Mouse (Mus musculus) stomach, postnatal 0 days (tissue): Measurements from ENCODE around the gene Osbpl8.

Experiments used
- CTCF ChIP-seq: IDR thresholded peaks from 2 replicates; pipeline ENCODE4 v1.5.1; 2016; ENCODE audit warnings: antibody characterized with exemption, low read depth, mild to moderate bottlenecking, moderate library complexity
- EP300 ChIP-seq: optimal IDR thresholded peaks from 2 replicates; pipeline ENCODE3; 2016; ENCODE audit warnings: antibody characterized with exemption

GRCm38 (mm10) chr10:111297631-111298030 is 133.1 kb downstream of the Osbpl8 start:
- TF ChIP-seq EP300 (no peak), CTCF (no peak)
